Mouse (Mus musculus) midbrain, embryonic 14.5 days (tissue): ENCODE measurements around the gene Grik5. TPM values are rescaled to one million over a fixed set of nuclear protein-coding genes. Genes with fewer than 3 reads are reported as not detected.

Experiments
- ATAC-seq: fragments of 200-750 bp; cut with Nextera tagmentation; 2 replicates; pipeline ENCODE4 v1.8.0; 2017; ENCODE audit warnings: moderate number of reproducible peaks, moderate library complexity; ENCODE audit not compliant: low FRiP score, low TSS enrichment
- DNase-seq: peaks from one replicate; pipeline ENCODE4 v3.0.0-alpha.2; 2015
- H3K27ac ChIP-seq: fragments of 300-500 bp; sonication (generic); replicated peaks from 2 replicates; pipeline ENCODE4 v1.5.1; 2014; ENCODE audit warnings: mild to moderate bottlenecking, low read depth, low read length, moderate library complexity
- H3K27me3 ChIP-seq: fragments of 300-500 bp; sonication (generic); 2 replicates; pipeline ENCODE4 v1.6.1; 2014; ENCODE audit warnings: low read length, control low read depth, mixed read lengths; ENCODE audit not compliant: control insufficient read depth, insufficient read depth
- H3K36me3 ChIP-seq: fragments of 300-500 bp; sonication (generic); 2 replicates; pipeline ENCODE4 v1.6.1; 2014; ENCODE audit warnings: low read length, control low read depth; ENCODE audit not compliant: control insufficient read depth, insufficient read depth
- H3K4me1 ChIP-seq: fragments of 300-500 bp; sonication (generic); 2 replicates; pipeline ENCODE4 v1.6.1; 2014; ENCODE audit warnings: mild to moderate bottlenecking, antibody characterized with exemption, low read length, control low read depth; ENCODE audit not compliant: control insufficient read depth, insufficient read depth
- H3K4me2 ChIP-seq: fragments of 300-500 bp; sonication (generic); 2 replicates; pipeline ENCODE4 v1.6.1; 2014; ENCODE audit warnings: mild to moderate bottlenecking, low read length, moderate library complexity
- H3K4me3 ChIP-seq: fragments of 300-500 bp; sonication (generic); replicated peaks from 2 replicates; pipeline ENCODE4 v1.5.1; 2014; ENCODE audit warnings: low read depth, low read length
- H3K9ac ChIP-seq: fragments of 300-500 bp; sonication (generic); replicated peaks from 2 replicates; pipeline ENCODE4 v1.6.1; 2014; ENCODE audit warnings: mild to moderate bottlenecking, low read length, moderate library complexity
- H3K9me3 ChIP-seq: fragments of 300-500 bp; sonication (generic); 2 replicates; pipeline ENCODE4 v1.6.1; 2016; ENCODE audit warnings: low read length, control low read depth, mixed read lengths; ENCODE audit not compliant: control insufficient read depth
- WGBS: fragments of 180-500 bp; shearing (Covaris S2); extraction: QIAGEN DNeasy Blood & Tissue Kit; methylation state at CpG from one replicate; pipeline ENCODE4 v1.1.7; 2014; 5-methylcytosine and 5-hydroxymethylcytosine counted together
- polyA plus RNA-seq: library from polyadenylated mRNA; unstranded; fragments of >200 nt; fragmentation: Nextera tagmentation; extraction: Ambion mirVana; gene quantifications from 2 replicates; pipeline ENCODE4 v1.2.1, GENCODE M21; 2014

Grik5 gene
- polyA plus RNA-seq: 21.7 and 27.3 TPM in 2 replicates

DNA sequence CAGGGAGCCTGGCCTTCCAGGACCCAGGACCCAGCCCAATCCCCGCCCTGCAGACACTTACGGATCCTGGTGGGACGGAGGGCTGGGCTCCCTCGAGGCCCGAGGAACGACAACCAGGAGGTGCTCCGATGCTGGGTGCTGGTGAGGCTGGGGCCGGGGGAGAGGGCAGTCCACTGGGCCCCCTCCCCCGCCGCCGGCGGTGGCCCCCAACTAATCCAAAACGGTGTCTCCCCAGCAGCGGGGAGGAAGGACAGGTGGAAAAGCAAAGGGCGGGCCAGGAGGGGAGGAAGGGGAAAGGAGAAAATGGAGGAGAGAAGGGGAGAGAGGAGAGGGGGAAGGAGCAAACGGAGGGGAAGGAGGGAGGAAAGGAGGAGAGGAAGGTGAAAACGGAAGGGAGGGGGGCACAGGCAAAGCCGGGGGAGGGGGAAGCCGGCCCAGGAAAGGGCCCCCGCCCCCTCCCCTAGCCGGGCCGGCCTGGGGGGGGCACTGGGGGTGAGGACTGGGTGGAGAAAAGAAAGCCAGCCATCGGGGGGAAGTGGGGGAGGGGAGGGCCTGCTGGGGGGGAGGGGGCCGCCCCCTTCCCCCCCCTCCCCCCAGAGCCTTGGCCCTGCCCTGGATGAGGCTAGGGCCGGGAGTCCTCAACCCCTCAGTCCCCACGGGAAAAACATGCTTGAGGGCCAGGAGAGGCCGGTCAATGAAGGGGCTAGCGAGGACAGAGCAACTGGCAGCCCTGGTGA is at the start of gene Grik5, which contains the start of gene Zfp574:
Gene Grik5, minus strand, starts transcription at position 368 of the 737 bp plus-strand sequence.
Gene Zfp574, plus strand, starts transcription at position 589 of the 737 bp plus-strand sequence.
- DNase-seq (peak; percentile 66), ATAC-seq (0 out of 2 replicates have a peak, but pooled peaks have one; percentile 5)
- Histone ChIP-seq H3K27ac (peak within 1 kb of the TSS; percentile 96), H3K27me3 (no peaks in the 10 kb centered on the region), H3K4me3 (peak within 1 kb of the TSS; percentile 55), H3K9ac (peak within 1 kb of the TSS; percentile 98), H3K4me1 (peaks cover 48% of the 10 kb centered on the region), H3K4me2 (peak within 1 kb of the TSS; percentile 80), H3K9me3 (no peaks in the 10 kb centered on the region), H3K36me3 (peaks cover 15% of the 10 kb centered on the region)
- WGBS: 1% methylated on average over 25 of the region's 28 CpGs

DNA sequence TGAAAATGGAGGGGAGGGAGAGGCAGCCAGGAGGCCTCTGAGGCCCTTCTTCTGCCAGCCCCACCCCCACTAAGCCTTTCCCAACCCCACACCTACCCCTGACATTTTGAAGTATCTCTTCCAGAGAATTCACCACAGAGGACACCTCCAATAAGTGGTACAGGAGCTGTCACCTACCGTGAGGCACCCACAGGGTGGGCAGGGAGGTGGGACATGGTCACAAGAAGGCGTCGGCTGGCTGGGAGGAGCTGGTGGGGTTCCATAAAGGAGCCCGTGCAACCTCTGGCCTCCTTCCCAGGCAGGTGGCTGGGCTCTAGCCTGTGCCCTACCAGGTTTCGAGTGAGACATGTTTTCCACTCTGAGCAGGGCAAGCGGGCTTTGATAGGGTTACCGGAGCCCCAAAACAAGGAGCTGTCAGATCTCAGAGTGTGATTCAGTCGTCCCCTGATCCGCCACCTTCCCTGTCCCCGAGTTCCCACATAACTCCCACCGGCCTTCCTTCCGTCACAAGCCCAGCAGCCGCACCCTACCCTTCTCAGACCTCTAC is 49.2 kb upstream of the Grik5 start:
- no peaks in the 10 kb centered on the region for H3K27me3 ChIP-seq
- no peak overlapping the region for H3K27ac ChIP-seq
- no peak overlapping the region for H3K4me2 ChIP-seq
- WGBS: 75% methylated on average over 13 of the region's 13 CpGs
- ATAC-seq: no peak
- no peaks in the 10 kb centered on the region for H3K4me1 ChIP-seq
- DNase-seq: no peak
- no peaks in the 10 kb centered on the region for H3K9me3 ChIP-seq
- H3K9ac ChIP-seq: 0 out of 2 replicates have a peak overlapping the region, but pooled peaks have one; percentile 0
- H3K4me3 ChIP-seq: no peak overlapping the region
- 0 out of 2 replicates have a peak, but pooled peaks cover 4% of the 10 kb centered on the region for H3K36me3 ChIP-seq

DNA sequence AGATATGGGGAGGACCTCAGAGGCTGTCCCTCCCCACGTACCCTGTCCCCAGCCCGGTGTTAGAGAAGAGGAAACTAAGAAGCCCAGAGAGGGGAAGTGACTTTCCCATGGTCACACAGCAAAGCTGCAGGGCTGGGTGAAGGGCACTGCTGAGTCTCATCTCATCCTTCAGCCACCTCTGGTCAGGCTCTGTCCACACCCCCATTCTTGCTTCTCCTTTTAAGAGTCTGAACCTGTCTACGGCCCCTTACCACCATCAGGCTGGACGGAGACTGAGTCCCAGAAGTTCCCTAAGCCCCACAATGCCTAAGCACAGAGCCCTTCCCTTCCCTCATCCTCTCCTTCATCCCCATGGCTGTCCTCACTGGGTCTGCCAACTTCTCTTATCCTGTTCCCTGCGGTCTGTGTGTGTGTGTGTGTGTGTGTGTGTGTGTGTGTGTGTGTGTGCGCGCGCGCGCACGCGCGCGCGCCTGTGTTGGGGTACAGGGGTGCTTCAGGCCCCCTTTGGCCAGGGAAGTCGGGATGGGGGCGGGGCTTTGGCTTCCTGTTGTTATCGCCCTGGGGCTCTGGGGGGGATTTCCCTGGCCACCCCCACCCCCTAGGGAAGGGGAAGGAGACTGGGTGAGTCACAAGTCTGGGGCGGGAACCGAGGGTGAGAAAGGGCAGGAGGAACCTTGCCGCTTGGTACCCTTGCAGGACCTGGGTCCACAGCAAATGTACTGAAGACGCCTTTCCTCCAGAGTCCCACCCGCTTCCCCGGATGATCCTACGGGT is 48.1 kb upstream of the Grik5 start:
- Histone ChIP-seq H3K4me3 (no peak overlapping the region), H3K27me3 (no peaks in the 10 kb centered on the region), H3K27ac (no peak overlapping the region), H3K4me2 (no peak overlapping the region), H3K4me1 (no peaks in the 10 kb centered on the region), H3K36me3 (peaks cover 8% of the 10 kb centered on the region), H3K9me3 (no peaks in the 10 kb centered on the region), H3K9ac (no peak overlapping the region)
- WGBS: 81% methylated on average over 24 of the region's 25 CpGs
- DNase-seq (no peak), ATAC-seq (no peak)

DNA sequence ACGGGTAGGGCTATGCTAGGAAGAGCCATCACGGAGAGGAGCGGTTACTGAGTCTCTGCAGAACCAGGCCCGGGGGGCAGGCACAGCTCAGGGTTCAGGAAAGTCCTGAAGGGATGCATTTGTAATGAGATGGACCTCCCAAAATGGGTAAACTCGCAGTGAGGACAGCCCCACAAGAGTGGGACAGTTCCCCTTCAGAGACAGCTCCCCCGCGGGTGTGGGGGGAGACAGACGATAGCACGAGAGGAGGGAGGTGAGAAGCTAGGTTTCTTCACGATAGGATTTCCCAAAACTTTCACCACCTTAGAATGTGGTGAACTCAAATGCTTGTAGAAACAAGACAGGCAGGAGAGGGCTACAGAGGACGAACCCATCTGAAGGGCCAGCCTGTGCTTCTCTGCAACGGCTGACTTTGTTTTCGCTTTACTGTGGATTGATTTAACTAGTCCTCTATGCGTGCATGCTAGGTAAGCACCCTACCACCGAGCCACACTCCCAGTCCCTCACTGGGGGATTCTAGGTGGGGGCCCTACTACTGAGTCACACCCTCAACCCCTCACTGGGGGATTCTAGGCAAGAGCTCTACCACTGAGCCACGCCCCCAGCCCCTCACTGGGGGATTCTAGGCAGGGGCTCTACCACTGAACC is 40.9 kb upstream of the Grik5 start:
- Histone ChIP-seq H3K9me3 (no peaks in the 10 kb centered on the region), H3K4me3 (no peak overlapping the region), H3K9ac (no peak overlapping the region), H3K27ac (no peak overlapping the region), H3K27me3 (no peaks in the 10 kb centered on the region), H3K36me3 (peaks cover 37% of the 10 kb centered on the region), H3K4me2 (no peak overlapping the region), H3K4me1 (no peaks in the 10 kb centered on the region)
- ATAC-seq (no peak), DNase-seq (no peak)
- 86% methylated on average over 16 of the region's 16 CpGs for WGBS

DNA sequence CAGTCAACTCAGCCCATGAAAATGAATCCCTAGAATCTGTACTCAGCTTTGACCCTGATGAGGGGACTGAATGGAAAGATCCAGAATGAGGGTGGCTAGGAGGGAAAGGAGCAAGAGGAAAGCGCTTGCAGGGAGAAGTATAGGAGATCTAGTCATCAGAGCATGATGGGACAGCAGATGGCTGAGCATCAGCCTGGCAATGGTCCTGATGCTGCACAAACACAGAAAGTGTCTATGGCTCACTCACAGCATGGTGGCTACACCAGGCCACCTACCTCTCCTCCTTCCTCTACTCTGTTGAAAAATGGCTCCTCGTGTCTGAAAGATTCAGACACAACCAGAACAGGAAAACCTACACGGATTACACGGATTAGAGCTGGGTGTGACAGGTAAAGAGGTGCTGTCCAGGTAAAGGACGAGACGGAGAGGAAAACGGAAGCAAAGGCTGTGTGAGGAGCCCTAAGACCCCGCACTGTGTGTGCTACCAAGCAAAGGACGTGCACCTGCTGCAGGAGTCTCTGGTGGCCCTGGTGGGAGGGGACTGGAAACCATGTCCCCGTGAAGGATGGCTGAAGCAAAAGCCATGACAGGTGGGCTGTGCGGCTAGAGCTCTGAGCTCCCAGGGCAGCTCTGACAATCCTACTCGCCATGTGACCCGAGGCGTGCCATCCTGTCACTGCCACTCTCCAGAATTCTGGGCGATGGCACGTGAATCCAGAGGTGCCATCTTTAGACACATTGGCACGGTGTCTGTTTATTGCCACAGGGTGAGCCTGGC is 40.2 kb upstream of the Grik5 start:
- H3K9me3 ChIP-seq: no peaks in the 10 kb centered on the region
- H3K4me1 ChIP-seq: no peaks in the 10 kb centered on the region
- no peak for ATAC-seq
- H3K27me3 ChIP-seq: no peaks in the 10 kb centered on the region
- H3K4me2 ChIP-seq: no peak overlapping the region
- DNase-seq: no peak
- WGBS: 84% methylated on average over 17 of the region's 17 CpGs
- no peak overlapping the region for H3K27ac ChIP-seq
- no peak overlapping the region for H3K9ac ChIP-seq
- no peak overlapping the region for H3K4me3 ChIP-seq
- H3K36me3 ChIP-seq: peaks cover 37% of the 10 kb centered on the region

DNA sequence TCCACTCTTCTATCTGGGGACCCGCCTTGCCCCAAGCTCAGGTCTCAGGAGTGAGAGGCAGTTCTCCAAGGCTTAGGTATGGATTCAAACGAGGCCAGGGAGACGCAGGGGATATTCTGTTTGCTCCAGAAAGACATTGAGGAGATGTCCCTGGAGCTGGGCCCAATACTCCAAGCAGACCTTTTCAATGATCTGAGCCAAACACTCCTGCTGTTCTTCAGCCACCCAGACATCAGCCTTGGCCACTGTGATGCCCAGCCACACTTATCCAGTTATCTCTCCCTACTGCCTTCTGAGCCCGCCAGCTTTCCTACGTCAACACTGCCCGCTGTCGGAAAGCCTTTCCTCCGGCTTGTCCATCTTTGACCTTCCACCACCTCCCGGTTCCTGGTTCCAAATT is 38.2 kb upstream of the Grik5 start:
- no peak overlapping the region for H3K4me3 ChIP-seq
- no peak overlapping the region for H3K9ac ChIP-seq
- ATAC-seq (no peak), DNase-seq (no peak)
- no peaks in the 10 kb centered on the region for H3K27me3 ChIP-seq
- H3K36me3 ChIP-seq: peaks cover 34% of the 10 kb centered on the region
- WGBS: 89% methylated on average over 9 of the region's 9 CpGs
- H3K9me3 ChIP-seq: no peaks in the 10 kb centered on the region
- no peaks in the 10 kb centered on the region for H3K4me1 ChIP-seq
- H3K27ac ChIP-seq: no peak overlapping the region
- H3K4me2 ChIP-seq: no peak overlapping the region

DNA sequence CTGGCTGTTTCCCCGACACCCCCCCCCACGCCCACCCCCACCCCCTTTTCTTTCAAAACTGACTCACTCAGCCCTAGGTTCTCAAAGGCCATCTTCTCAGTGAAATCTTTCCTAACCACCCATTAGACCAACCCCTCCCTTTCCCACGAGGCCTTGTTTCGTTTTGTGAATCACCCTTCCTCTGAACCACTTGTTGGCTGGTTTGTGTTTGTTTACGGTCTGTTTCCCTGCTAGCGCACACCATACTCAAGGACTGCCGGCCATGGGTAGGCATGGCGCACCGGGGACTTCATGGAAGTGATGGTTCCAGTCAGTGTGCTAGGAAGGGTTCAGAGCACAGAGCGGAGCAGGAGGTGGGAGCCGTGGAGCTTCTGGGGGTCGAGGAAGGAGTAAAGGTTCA is 37.2 kb upstream of the Grik5 start:
- ATAC-seq (no peak), DNase-seq (no peak)
- no peaks in the 10 kb centered on the region for H3K9me3 ChIP-seq
- H3K4me2 ChIP-seq: no peak overlapping the region
- no peak overlapping the region for H3K9ac ChIP-seq
- peaks cover 24% of the 10 kb centered on the region for H3K36me3 ChIP-seq
- 85% methylated on average over 12 of the region's 12 CpGs for WGBS
- H3K4me3 ChIP-seq: no peak overlapping the region
- H3K4me1 ChIP-seq: no peaks in the 10 kb centered on the region
- no peaks in the 10 kb centered on the region for H3K27me3 ChIP-seq
- H3K27ac ChIP-seq: no peak overlapping the region
